Mouse (Mus musculus): ENCODE results near the gene Lrrc14b.

The Lrrc14b gene

GRCm38 (mm10) chr13:74363859-74364235, at the start of gene Lrrc14b:
Gene Lrrc14b, minus strand, starts transcription at chr13:74364005.
- peak; percentile 52 for DNase-seq

- peak; percentile 3 for DNase-seq
Observed at GRCm38 (mm10) chr13:74399298-74399839, 35.6 kb upstream of the Lrrc14b start, which contains the start of gene Ftl1-ps1. Gene Ftl1-ps1, plus strand, starts transcription at chr13:74399694.

GRCm38 (mm10) chr13:74391156-74391555, 27.4 kb upstream of the Lrrc14b start:
- peak; percentile 15 for DNase-seq

- peak; percentile 85 for DNase-seq
Observed at GRCm38 (mm10) chr13:74390371-74390990, 26.7 kb upstream of the Lrrc14b start, which contains the start of gene Zfp72. Gene Zfp72, minus strand, starts transcription at chr13:74390836.

GRCm38 (mm10) chr13:74389730-74390129, 25.9 kb upstream of the Lrrc14b start:
- no peak for DNase-seq

- no peak for DNase-seq
Observed at GRCm38 (mm10) chr13:74382289-74382688, 18.5 kb upstream of the Lrrc14b start.

GRCm38 (mm10) chr13:74381533-74382276, 17.9 kb upstream of the Lrrc14b start:
- DNase-seq: no peak

GRCm38 (mm10) chr13:74363176-74363858, 488 bp downstream of the Lrrc14b start:
- DNase-seq: peak; percentile 39

- no peak for DNase-seq
Observed at GRCm38 (mm10) chr13:74362218-74362617, 1.6 kb downstream of the Lrrc14b start.

GRCm38 (mm10) chr13:74356491-74356890, 7.3 kb downstream of the Lrrc14b start:
- no peak for DNase-seq

GRCm38 (mm10) chr13:74350435-74350906, 13.3 kb downstream of the Lrrc14b start:
- no peak for DNase-seq

GRCm38 (mm10) chr13:74349566-74350434, 14.0 kb downstream of the Lrrc14b start, which contains the start of the genes Sdha and Ccdc127:
Gene Sdha, minus strand, starts transcription at chr13:74350280.
Gene Ccdc127, plus strand, starts transcription at chr13:74350309.
- DNase-seq: peak; percentile 97

GRCm38 (mm10) chr13:74341036-74341435, 22.8 kb downstream of the Lrrc14b start:
- peak; percentile 62 for DNase-seq

- no peak for DNase-seq
Observed at GRCm38 (mm10) chr13:74329321-74329720, 34.5 kb downstream of the Lrrc14b start.

- peak; percentile 97 for DNase-seq
Observed at GRCm38 (mm10) chr13:74317170-74317849, 46.5 kb downstream of the Lrrc14b start, which contains the start of gene Pdcd6. Gene Pdcd6, minus strand, starts transcription at chr13:74317580.

GRCm38 (mm10) chr13:74316789-74317169, 47.0 kb downstream of the Lrrc14b start:
- DNase-seq: peak; percentile 59

GRCm38 (mm10) chr13:74316386-74316785, 47.4 kb downstream of the Lrrc14b start:
- DNase-seq: no peak

- no peak for DNase-seq
Observed at GRCm38 (mm10) chr13:74314616-74315015, 49.2 kb downstream of the Lrrc14b start.
